Mouse (Mus musculus): ENCODE results near the gene Snapc5.
"Not testable (repeated sequence)": the region's sequence is repeated elsewhere in the genome, so short reads cannot be mapped to it uniquely, and the experiment has no call there.

Snapc5 gene

GRCm38 (mm10) chr9:64198763-64199418 is 19.8 kb downstream of the Snapc5 start:
- not testable (repeated sequence) for DNase-seq (ENCODE audit: low read depth, low spot score)

- no peak for DNase-seq (ENCODE audit: low read depth, low spot score)
Observed at GRCm38 (mm10) chr9:64199897-64200296, 20.8 kb downstream of the Snapc5 start.

DNA sequence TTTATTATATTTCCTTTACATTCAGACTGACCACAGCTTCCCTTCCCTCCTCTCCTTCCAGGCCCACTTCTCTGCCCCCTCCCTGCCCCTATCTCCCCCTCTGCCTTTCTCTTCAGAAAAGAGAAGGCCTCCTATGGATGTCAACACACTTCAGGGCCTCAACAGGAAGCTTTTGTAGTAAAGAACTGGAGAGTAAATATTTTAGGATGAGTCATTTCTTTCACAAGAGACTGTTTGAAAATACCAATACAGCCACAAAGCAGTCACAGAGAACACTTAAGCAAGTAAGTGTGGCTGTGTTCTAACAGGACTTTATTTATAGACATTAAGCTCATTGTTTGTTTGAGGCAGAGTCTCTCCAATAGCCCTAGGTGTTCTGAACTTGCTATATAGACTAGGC is 23.3 kb downstream of the Snapc5 start:
- no peak for DNase-seq (ENCODE audit: low read depth, low spot score)

- no peak for DNase-seq (ENCODE audit: low read depth, low spot score)
Observed at GRCm38 (mm10) chr9:64202866-64203265, 23.8 kb downstream of the Snapc5 start.

GRCm38 (mm10) chr9:64207509-64208084 is 28.5 kb downstream of the Snapc5 start:
- DNase-seq (ENCODE audit: low read depth, low spot score) = no peak

GRCm38 (mm10) chr9:64214452-64214851 is 35.4 kb downstream of the Snapc5 start:
- no peak for DNase-seq (ENCODE audit: low read depth, low spot score)

- no peak for DNase-seq (ENCODE audit: low read depth, low spot score)
Observed at GRCm38 (mm10) chr9:64216090-64216489, 37.0 kb downstream of the Snapc5 start.

- no peak for DNase-seq (ENCODE audit: low read depth, low spot score)
Observed at GRCm38 (mm10) chr9:64216641-64217040, 37.6 kb downstream of the Snapc5 start.

GRCm38 (mm10) chr9:64217887-64218286 is 38.8 kb downstream of the Snapc5 start:
- no peak for DNase-seq (ENCODE audit: low read depth, low spot score)

- DNase-seq (ENCODE audit: low read depth, low spot score) = no peak
Observed at GRCm38 (mm10) chr9:64219305-64219704, 40.2 kb downstream of the Snapc5 start.

DNA sequence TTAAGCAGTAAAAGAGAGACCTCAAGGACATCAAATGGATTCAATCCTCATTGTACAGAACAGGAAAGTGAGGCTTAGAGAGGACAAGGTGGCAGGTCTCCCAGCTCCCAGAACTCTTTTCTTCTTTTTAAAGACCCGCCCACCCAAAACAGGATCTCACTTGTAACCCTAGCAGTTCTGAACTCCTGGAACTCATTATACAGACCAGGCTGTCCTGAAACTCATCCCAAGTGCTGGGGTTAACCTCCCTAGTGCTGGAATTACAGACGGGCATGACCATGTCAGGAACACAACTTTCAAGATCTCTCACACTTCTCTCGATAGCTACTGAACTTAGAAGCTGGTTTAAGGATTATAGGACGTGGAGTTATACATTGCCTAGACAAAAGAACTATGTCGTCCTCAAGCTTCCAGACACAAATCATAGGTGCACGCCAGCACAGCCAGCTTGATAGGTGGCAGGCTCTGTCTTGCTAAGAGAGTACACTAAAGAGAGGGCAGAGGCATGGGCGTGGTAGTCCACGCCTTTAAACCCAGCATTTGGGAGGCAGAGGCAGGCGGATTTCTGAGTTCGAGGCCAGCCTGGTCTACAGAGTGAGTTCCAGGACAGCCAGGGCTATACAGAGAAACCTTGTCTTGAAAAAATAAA is 40.8 kb downstream of the Snapc5 start:
- no peak for DNase-seq (ENCODE audit: low read depth, low spot score)

GRCm38 (mm10) chr9:64220603-64221002 is 41.5 kb downstream of the Snapc5 start:
- no peak for DNase-seq (ENCODE audit: low read depth, low spot score)

GRCm38 (mm10) chr9:64221480-64221879 is 42.4 kb downstream of the Snapc5 start:
- DNase-seq (ENCODE audit: low read depth, low spot score) = no peak

GRCm38 (mm10) chr9:64222098-64222497 is 43.0 kb downstream of the Snapc5 start:
- DNase-seq (ENCODE audit: low read depth, low spot score) = no peak

GRCm38 (mm10) chr9:64225805-64226204 is 46.7 kb downstream of the Snapc5 start:
- no peak for DNase-seq (ENCODE audit: low read depth, low spot score)

- no peak for DNase-seq (ENCODE audit: low read depth, low spot score)
Observed at GRCm38 (mm10) chr9:64227736-64228135, 48.7 kb downstream of the Snapc5 start.

DNA sequence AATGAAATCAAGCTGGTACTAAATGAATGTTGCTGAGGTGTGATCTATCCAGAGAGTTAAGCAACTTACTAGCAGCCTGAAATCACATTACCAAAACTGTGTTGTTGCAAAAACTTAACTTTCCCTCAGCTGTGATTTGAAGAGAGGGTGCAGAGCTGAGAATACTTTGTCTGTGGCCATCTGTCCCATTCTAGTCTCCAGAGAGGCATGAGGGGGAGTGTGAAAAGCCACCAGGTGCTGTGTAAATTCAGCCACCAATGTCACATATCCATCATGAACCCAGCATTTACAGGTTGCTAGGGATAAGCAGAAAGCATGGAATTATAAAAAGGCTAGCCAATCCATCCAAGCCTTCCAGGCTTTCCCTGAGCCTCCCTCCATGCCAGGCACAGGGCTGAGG is 49.9 kb downstream of the Snapc5 start:
- DNase-seq (ENCODE audit: low read depth, low spot score) = no peak

DNA sequence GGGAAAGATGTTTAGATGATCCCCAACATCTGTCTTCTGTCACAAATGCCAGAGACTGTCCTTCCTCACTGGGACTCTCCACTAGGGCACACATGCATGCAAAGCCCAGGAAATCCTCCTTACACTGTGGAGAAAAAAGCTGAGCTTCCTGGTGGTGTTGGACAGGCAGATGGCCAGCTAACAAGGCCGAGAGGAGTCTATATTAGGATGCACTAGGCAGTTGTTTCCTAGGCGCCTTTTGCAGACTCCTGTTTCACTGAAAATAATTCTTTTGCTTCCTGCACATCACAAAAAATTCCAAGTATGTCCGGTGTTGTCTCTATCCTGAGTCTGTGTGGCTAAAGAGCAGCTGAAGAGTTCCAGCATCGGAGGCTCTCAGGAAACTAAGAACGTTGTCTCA is 52.1 kb downstream of the Snapc5 start:
- no peak for DNase-seq (ENCODE audit: low read depth, low spot score)

- no peak for DNase-seq (ENCODE audit: low read depth, low spot score)
Observed at GRCm38 (mm10) chr9:64231674-64232073, 52.6 kb downstream of the Snapc5 start.

DNA sequence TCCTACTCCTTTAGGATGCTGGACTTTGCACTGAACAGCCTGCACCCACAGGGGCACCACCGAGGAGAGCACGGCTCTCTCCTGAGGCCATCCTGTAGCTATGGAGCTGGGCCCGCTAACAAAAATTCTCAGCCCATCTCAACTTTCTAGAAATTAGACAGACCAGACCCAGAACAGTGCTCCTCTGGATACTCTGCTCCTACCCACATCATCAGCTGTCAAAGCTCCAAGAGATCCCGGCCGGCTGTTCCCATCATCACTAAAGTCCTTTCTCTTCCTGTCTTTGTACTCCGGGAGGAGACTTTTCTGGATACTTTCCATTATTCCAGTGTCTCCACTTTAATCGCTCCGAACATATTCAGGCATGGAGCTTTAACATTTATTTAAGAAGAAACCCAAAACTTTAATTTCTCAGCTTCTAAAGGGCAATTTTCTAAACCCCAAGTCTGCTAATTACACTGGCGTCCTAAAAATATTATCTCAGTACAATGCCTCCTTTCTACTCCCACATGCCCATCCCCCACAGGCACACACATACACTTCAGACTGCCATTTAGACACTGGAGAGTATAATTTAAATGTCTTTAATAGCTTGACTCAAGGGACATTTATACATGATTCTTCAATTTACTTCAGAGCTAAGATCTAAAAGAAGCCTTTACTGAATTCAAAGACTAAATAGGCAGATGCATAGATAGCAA is 53.3 kb downstream of the Snapc5 start:
- DNase-seq (ENCODE audit: low read depth, low spot score) = no peak
